Mouse (Mus musculus): ENCODE data around the gene Hspa8. TPM values are rescaled to one million over a fixed set of nuclear protein-coding genes. Genes with fewer than 3 reads are reported as not detected.

The Hspa8 gene
- total and polyA plus RNA-seq, 3 experiments = 2,915 to 7,761 (median 6,462) TPM

DNA sequence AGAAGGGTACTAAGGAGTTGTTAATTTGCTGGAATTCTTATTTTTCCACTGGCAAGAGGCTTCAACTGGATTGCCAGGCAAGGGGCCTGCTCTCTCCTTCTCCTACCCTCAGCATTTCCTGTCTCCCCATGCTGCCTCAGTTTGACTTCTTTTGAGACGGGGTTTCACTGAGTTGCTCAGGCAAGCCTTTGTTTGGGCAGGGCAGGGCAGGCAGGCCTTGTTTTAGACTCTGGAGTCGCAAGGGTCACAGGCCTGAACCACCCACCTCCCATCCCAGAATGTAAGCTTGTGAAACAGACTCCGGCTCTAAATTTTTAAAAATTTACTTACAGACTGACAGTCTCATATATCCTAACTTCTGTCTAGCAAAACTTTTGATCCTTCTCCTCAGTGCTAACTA, 1.7 kb upstream of the Hspa8 start:
- Histone ChIP-seq H3K4me1 (ENCODE audit: control insufficient read depth in 1 of 2, insufficient read depth in 2 of 2) (peaks cover 6 to 14% of the 10 kb centered on the region in 2 experiments; a peak in 3 of 4 replicates), H3K27me3 (replicated peaks) (no peaks in the 10 kb centered on the region), H3K79me2 (replicated peaks; ENCODE audit: control insufficient read depth, extremely low read depth, insufficient read depth, poor library complexity, severe bottlenecking) (peaks cover 25% of the 10 kb centered on the region), H3K4me2 (ENCODE audit: insufficient read depth, low read depth, poor library complexity, severe bottlenecking) (peak overlapping the region; percentile 41; the same call in 1 of the 2 replicates), H3K27ac (ENCODE audit: insufficient read depth, low read depth) (no peak overlapping the region), H3K9ac (ENCODE audit: insufficient read depth, low read depth) (peak overlapping the region; percentile 97), H3K9me3 (replicated peaks; ENCODE audit: low read length) (no peaks in the 10 kb centered on the region), H3K4me3 (replicated peaks in 1 of 3; ENCODE audit: low read depth in 2 of 3, low read length in 2 of 3, poor library complexity in 1 of 3) (peak overlapping the region in 1 of 3 experiments; percentile 67), H3K36me3 (replicated peaks in 1 of 2; ENCODE audit: control insufficient read depth in 1 of 2, insufficient read depth in 1 of 2, low read length in 1 of 2) (peaks cover 17 to 19% of the 10 kb centered on the region in 2 experiments)
- dilution Hi-C loops (cut with MboI; ENCODE audit: extremely low pct_ligation_motif_present, extremely low pct_unique_long_range_greater_than_20kb, low sequenced_read_pairs) = no loop called here
- DNase-seq (ENCODE audit: extremely low read depth) = no peak
- in situ Hi-C loops (cut with MboI; ENCODE audit: low pct_ligation_motif_present, low pct_unique_long_range_greater_than_20kb, low sequenced_read_pairs) = no loop called here
- TF ChIP-seq NRF1 (IDR thresholded peaks at IDR 0.05; ENCODE audit: low read depth, low read length) = no peak
- no peak for TF ChIP-seq MAZ (IDR thresholded peaks at IDR 0.05; ENCODE audit: low read depth, low read length)
- no peak for TF ChIP-seq RAD21 (IDR thresholded peaks at IDR 0.05; ENCODE audit: low read depth, low read length)
- no peak for TF ChIP-seq KAT2A (IDR thresholded peaks at IDR 0.05; ENCODE audit: insufficient replicate concordance, low read length)

DNA sequence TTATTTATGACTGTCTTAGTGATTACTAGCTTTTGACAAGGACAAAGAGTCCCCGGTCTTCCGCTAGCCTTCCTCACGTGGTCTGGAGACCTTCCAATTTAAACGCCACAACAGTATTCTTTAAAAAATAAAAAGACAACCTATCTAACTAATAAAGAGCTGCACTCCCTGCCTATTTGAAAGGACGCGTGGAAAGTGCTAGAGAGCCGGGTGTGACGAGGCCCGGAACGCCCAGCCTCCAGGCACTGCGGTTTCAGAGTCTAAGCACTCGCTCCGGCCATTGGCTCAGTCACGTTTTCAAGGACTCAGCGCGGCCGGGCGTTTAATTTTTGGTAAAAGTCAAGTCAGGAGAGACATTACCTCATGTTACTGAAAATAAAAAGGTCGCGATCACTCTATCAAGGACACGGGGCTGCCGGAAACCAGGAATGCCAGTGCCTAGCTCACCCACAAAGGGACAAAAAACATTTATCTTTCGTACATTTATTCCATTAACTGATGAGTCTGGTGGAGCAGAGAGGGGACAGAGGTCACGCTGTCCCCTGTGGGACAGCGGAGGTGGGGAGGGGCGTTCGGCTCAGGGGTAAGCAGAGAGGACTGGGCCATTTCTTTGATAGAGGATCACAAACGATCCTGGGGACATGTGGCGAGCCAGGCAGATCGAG, 815 bp upstream of the Hspa8 start:
- DNase-seq (ENCODE audit: extremely low read depth) = peak; percentile 78
- Histone ChIP-seq H3K27ac (ENCODE audit: insufficient read depth, low read depth) (peak overlapping the region; percentile 78), H3K4me3 (replicated peaks in 1 of 3; ENCODE audit: low read depth in 2 of 3, low read length in 2 of 3, poor library complexity in 1 of 3) (peak overlapping the region; percentile 67 to 95 (median 87)), H3K9ac (ENCODE audit: insufficient read depth, low read depth) (peak overlapping the region; percentile 97), H3K4me2 (ENCODE audit: insufficient read depth, low read depth, poor library complexity, severe bottlenecking) (peak overlapping the region; percentile 41), H3K9me3 (replicated peaks; ENCODE audit: low read length) (no peaks in the 10 kb centered on the region), H3K4me1 (ENCODE audit: control insufficient read depth in 1 of 2, insufficient read depth in 2 of 2) (peaks cover 6 to 17% of the 10 kb centered on the region in 2 experiments; a peak in 3 of 4 replicates), H3K36me3 (replicated peaks in 1 of 2; ENCODE audit: control insufficient read depth in 1 of 2, insufficient read depth in 1 of 2, low read length in 1 of 2) (peaks cover 24 to 26% of the 10 kb centered on the region in 2 experiments), H3K79me2 (replicated peaks; ENCODE audit: control insufficient read depth, extremely low read depth, insufficient read depth, poor library complexity, severe bottlenecking) (peaks cover 27% of the 10 kb centered on the region), H3K27me3 (replicated peaks) (no peaks in the 10 kb centered on the region)
- TF ChIP-seq NRF1 (IDR thresholded peaks at IDR 0.05; ENCODE audit: low read depth, low read length) (no peak), CHD2 (IDR thresholded peaks at IDR 0.05; ENCODE audit: low read length) (no peak), TCF12 (IDR thresholded peaks at IDR 0.05; ENCODE audit: low read depth, low read length) (peak; percentile 71), MYC (IDR thresholded peaks at IDR 0.05; ENCODE audit: low read depth, low read length) (peak; percentile 91), MXI1 (IDR thresholded peaks at IDR 0.05; ENCODE audit: low read depth, low read length) (peak; percentile 28; the same call in 1 of the 2 replicates), CTCF (conservative IDR thresholded peaks at IDR 0.05 in 1 of 2, IDR thresholded peaks at IDR 0.05 in 1 of 2; ENCODE audit: low read depth in 2 of 2, low read length in 2 of 2) (no peak), POLR2A (IDR thresholded peaks at IDR 0.05; ENCODE audit: low read depth, low read length) (peak; percentile 76), JUN (IDR thresholded peaks at IDR 0.05; ENCODE audit: insufficient read depth, low read depth, low read length) (0 out of 2 replicates have a peak, but pooled peaks have one; percentile 28), EP300 (IDR thresholded peaks at IDR 0.05; ENCODE audit: low read length) (no peak), SMC3 (IDR thresholded peaks at IDR 0.05; ENCODE audit: low read depth, low read length) (no peak), NELFE (IDR thresholded peaks at IDR 0.05; ENCODE audit: low read depth, low read length) (peak; percentile 66), BHLHE40 (IDR thresholded peaks at IDR 0.05; ENCODE audit: low read depth, low read length) (peak; percentile 96), TBP (conservative IDR thresholded peaks at IDR 0.05; ENCODE audit: low read depth, low read length) (peak; percentile 56; the same call in 1 of the 2 replicates)
- in situ Hi-C loops (cut with MboI; ENCODE audit: low pct_ligation_motif_present, low pct_unique_long_range_greater_than_20kb, low sequenced_read_pairs) (loop anchor here (5.0 to 25.0 kb wide), 2 partner anchors 43 to 187 kb away; no protein-coding TSS in a partner anchor), dilution Hi-C loops (cut with MboI; ENCODE audit: extremely low pct_ligation_motif_present, extremely low pct_unique_long_range_greater_than_20kb, low sequenced_read_pairs) (no loop called here)

All from CH12.LX (cell line).